Mouse (Mus musculus) left cerebral cortex, postnatal 25 days (tissue): ENCODE results near the gene Tmem216. TPM values are rescaled to one million over a fixed set of nuclear protein-coding genes. Genes with fewer than 3 reads are reported as not detected.

Source experiments
- DNase-seq, 2 experiments: peaks; one replicate each; pipeline ENCODE4 v3.0.0; 2022; ENCODE audit warnings: low spot score in 2 of 2, mixed read lengths in 1 of 2
- intact Hi-C: fragments of 180-260 bp; cut with DNase I; formaldehyde crosslinking; loops from one replicate; pipeline ENCODE4 v1.15.1; 2025
- total RNA-seq, 2 experiments: library from RNA; stranded (reverse); gene quantifications; 2 replicates each; pipeline ENCODE4 v1.2.3; 2021

Gene Tmem216
- total RNA-seq, 2 experiments from 2014 or later = 10.7 to 11.5 TPM

GRCm38 (mm10) chr19:10502571-10502970 lies 53.5 kb downstream of the Tmem216 start:
- peak in 1 of 2 experiments; percentile 24 for DNase-seq
- intact Hi-C loops = no loop called here

DNA sequence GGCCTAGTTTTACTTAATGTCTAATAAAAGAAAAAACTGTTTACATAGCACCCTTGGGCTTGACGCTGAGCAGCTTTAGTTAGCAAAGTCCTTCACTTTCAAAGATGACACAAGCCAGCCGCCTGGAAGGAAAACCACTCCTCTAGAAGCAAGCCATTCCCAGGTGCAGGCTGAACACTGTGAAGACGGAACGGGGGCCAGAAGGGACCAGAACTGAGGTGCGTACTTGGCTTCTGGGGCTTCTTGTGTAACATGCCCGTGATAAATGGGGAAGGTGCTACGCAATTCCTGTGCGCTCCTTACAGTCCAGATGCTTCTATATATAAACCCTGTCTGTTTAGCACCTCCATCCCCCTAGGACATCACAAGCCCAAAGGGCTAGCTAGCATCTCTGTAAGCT lies 55.5 kb downstream of the Tmem216 start:
- peak in 1 of 2 experiments; percentile 28 for DNase-seq
- intact Hi-C loops = no loop called here

DNA sequence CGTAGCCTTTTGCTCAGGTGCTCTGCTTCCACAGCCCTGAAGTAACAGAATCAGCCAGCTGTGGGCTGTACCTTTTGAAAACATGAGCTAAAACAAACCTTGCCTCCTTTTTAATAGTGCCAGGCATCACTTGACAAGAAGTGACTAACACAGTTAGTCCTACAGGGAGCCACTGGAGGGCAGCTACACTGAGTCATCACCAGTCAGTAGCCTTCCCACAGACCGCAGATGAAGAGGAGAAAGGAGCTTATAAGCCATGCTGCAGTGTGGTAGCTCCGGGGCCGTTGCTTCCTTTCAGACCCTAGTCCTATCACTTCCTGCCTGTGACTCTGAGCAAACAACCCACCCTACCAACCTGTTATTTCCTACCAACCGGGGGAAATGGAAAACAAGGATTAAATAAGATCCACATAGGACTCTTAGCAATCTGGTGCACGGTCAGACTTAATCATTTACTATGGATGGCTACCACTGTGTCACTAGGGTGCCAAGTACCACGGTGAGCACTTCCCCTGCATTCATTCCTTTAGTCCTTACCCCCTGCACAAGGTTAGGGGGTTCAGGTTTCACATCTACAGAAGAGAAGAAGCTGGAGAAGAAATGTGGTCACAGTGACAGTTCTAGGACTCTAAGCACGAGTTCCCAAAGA lies 58.4 kb downstream of the Tmem216 start:
- peak in 1 of 2 experiments; percentile 53 for DNase-seq
- intact Hi-C loops = no loop called here

DNA sequence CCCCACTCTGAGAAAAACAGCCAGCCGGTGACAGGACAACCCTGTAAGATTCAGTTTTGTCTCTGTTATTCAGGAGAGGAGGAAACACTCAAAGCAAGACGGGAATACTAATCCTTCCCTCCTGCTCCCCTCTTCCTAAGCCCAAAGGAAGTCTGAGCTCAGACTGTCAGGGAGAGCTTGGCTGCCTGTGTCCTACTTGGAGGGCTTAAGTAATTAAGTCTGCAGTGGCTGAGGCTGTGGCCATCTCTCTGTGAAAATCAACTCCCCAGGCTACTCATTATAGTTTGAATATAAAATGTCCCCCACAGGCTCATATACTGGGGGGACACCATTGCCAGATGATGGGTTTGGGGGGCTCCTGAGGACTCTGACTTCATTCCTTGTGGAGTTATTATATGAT lies 59.1 kb downstream of the Tmem216 start:
- DNase-seq = no peak

DNA sequence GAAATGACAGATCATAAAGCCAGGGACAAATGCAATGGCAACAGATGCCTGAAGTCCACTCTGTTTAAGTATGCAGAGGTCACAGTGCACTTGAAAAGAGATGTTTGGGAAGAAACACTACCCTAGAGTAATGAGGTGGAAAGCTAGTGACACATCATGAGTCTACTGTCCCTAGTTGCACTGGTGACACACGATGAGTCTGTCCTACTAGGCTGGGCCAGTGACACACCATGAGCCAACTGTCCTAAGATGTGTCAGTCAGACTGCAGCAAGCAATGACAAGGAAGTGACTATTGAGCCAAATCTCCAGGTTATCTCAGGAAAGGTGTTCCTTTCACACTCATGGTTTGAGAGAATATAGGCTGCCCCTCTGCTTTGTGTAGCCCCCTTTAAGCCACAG lies 60.4 kb downstream of the Tmem216 start:
- intact Hi-C loops = no loop called here

More for the DNA sequence above, 59.1 kb downstream of the Tmem216 start:
- intact Hi-C loops = no loop called here

DNA sequence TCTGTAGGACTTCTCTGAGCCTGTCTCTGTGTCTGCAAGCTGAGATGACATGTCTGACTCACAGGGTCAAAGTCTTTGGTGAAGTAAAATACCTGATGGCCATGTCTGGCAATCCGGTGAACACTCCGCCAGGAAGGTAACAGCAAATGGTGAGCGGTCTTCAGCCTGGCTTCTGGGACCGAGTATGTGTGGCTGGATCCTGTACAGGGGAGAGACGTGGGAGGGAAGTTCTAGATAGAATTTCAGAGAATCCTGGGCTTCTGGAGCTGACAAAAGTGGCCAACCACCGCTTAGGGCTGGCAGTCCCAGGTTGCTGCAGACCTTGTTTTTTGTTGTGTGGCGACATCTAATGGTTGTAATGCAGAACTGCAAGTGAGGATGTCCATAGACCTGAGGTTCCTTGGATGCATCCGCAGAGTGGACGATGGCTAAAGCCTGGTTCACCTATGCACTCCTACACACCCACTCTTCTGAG lies 69.7 kb downstream of the Tmem216 start:
- intact Hi-C loops = loop anchor here (1.0 to 10.0 kb wide), 3 partner anchors 37 to 232 kb away; no protein-coding TSS in a partner anchor
- DNase-seq = peak; percentile 75 to 79

More for the DNA sequence above, 60.4 kb downstream of the Tmem216 start:
- no peak for DNase-seq

Other genes with a start within 250 kb of the Tmem216 start
- gene Syt7, start 167.1 kb downstream of the Tmem216 start, total RNA-seq = 100 to 1,000 TPM; 309 to 332 TPM
- 10 to 100 TPM in 1 of 2 experiments, 1 to 10 TPM in 1; 4.8 to 30.6 TPM for gene Lrrc10b, start 98.8 kb downstream of the Tmem216 start, total RNA-seq
- 1 to 10 TPM in 1 of 2 experiments, under 1 TPM in 1; 0.80 to 1.1 TPM for gene Ppp1r32, start 73.3 kb downstream of the Tmem216 start, total RNA-seq
- gene Cpsf7, start 31.0 kb downstream of the Tmem216 start, total RNA-seq = 10 to 100 TPM; 68.8 to 73.5 TPM
- 10 to 100 TPM; 53.7 to 60.0 TPM for gene Sdhaf2, start 30.1 kb downstream of the Tmem216 start, total RNA-seq
- 10 to 100 TPM; 12.2 to 13.9 TPM for gene Cyb561a3, start 20.9 kb upstream of the Tmem216 start, total RNA-seq
- gene Tmem138, start 21.1 kb upstream of the Tmem216 start, total RNA-seq = 10 to 100 TPM; 12.4 to 13.6 TPM
- gene Ddb1, start 49.1 kb upstream of the Tmem216 start, total RNA-seq = 100 to 1,000 TPM; 193 to 194 TPM
- 10 to 100 TPM; 20.4 to 21.3 TPM for gene Tkfc, start 49.4 kb upstream of the Tmem216 start, total RNA-seq
- under 1 TPM; 0.18 to 0.50 TPM for gene Vwce, start 78.0 kb upstream of the Tmem216 start, total RNA-seq
- not detected for gene Pga5, start 121.8 kb upstream of the Tmem216 start, total RNA-seq
- 10 to 100 TPM; 27.3 to 32.3 TPM for gene Vps37c, start 132.5 kb upstream of the Tmem216 start, total RNA-seq
- not detected for gene Cd5, start 182.8 kb upstream of the Tmem216 start, total RNA-seq